Mouse (Mus musculus) bone marrow macrophage, adult 2 months (primary cell): ENCODE results near the gene Fbxl15.

Experiments
- CTCF ChIP-seq: IDR thresholded peaks from 2 replicates; pipeline ENCODE4 v1.5.1; 2012; ENCODE audit warnings: low read depth, mild to moderate bottlenecking, low read length, moderate library complexity
- POLR2A ChIP-seq: IDR thresholded peaks from 2 replicates; pipeline ENCODE4 v1.6.1; 2012; ENCODE audit warnings: mild to moderate bottlenecking, low read depth, low read length, borderline replicate concordance

DNA sequence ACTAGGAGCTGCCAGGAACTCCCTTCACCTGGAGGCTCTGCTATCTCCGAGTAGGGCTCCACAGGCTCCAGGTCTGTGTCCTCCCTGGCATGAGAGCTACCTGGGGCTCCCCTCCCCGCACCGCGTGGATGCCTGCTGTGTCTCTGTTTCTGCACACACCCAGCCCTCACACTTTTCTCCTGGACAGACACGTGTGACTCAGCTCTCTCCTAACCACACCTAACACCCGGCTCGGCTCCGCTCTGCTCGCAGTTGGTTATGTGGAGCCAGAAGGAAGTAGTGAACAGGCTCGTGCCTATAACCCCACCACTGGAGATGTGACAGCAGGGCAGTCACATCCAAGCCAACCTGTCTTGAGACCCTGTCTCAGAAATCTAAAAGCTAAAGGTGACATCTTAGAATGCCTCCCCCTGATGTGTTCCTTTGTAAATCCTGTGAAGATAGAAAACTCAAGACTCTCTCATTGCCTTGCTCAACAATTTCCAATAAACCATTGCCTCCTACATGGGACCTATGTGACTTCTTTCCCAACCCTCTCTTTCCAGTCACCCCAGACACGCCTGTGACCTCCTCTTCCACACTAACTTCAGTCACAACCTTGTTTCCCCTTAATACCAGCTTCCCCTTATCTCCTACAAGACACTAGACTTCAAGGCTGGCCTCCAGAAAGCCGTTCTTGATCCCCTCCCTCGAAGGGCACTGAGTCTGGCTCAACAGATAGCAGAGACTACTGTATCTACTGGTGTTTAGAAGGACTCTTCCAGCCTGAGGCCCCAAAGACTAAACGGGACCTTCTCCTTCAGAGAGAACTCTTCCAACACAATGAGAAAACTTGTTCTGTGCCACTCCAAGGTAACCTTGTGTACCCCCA, 12.9 kb upstream of the Fbxl15 start:
- TF ChIP-seq POLR2A (no peak), CTCF (no peak)
